Mouse (Mus musculus) 3T3-L1 (cell line): Measurements from ENCODE around the gene Grid2.

Experiments
- DNase-seq: peaks from one replicate; pipeline ENCODE4 v3.0.0-alpha.2; 2015; ENCODE audit warnings: low read depth, low spot score

The Grid2 gene

DNA sequence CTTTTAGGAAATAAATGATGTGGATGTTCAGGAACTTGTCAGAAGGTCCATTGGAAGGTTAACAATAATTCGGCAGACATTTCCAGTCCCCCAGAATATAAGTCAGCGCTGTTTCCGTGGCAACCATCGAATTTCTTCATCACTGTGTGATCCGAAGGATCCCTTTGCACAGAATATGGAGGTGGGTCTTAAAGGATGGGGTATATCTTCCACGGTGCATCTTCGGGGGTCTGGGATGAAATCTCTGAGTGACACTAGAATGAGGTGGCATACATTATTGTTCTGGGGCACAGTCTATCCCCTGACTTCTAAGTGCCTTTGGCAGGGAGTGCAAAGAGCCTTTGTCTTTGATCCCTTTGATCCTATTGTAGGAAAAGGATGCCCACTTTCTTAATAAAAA, 808.2 kb downstream of the Grid2 start:
- no peak for DNase-seq

DNA sequence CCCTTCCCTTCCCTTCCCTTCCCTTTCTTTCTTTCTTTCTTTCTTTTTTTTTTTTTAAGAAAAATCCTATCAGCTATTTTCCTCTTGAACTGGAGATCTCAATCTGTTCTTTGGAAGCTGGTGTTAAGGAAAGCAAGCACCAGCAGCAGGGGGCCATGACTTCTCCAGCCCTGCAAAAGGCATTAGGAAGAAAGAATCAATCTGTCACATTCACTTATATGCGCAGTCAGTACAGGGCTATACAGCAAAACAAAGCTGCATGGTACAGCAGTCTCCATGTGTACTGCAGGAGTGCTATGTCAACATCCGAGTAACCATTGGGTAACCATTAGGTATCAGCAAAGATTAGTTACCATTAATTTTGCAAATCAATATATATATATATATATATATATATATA, 809.0 kb downstream of the Grid2 start:
- DNase-seq, result no peak

DNA sequence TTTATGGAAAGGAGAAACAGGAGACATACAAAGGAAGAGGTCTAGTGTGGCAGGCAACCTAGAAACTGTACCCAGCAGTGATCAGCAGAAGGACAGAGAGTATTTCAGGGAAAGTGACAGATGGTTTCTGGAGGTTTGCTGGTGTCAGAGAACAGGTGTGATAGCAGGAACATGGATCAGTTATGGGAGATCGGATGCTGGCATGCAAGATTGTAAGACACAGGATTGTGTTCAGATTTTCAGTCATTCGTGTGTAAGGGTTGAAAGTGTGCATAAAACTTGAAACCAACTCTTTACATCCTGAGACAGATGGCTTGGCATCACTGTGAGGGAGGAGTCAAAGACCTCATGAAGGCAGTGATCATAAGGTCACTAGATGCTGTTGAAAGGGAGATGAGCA, 817.7 kb downstream of the Grid2 start:
- DNase-seq, result no peak

DNA sequence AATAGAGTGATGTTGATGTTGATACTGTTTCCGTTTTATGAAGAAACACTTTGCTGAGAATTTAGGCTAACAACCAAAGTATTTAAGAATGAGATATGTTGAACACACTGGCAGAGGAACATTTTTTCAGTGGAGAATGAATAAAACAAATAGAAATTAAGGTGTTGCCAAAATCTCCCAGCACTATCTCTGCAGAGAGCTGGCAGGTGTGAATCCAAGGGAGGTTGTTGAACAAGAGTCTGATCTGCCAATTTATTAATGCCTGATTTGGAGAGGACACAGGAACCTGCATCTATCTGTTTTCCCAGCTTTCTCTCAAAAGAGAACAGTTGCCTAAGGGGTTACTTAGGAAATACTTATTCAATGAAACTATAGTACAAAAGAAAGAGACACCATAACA, 822.2 kb downstream of the Grid2 start:
- no peak for DNase-seq

DNA sequence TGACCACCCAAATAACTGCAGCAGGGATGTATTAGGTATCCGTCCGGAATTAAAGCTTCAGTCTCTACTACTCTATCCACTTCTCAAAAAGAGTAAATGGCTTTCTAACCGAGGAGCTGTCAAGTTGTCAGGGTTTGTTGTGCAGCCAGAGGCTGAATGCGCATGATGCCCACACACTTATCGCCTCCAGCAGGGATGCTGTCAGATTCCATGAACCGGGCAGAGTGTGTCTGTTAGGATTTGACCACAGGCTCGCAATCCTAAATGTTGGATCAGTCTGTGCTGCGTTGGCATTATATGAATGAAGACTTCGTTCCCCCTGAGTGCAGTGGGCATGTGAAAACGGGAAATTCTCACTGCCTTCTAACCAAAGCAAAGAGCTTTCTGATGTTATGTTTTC, 843.0 kb downstream of the Grid2 start:
- DNase-seq, result no peak

DNA sequence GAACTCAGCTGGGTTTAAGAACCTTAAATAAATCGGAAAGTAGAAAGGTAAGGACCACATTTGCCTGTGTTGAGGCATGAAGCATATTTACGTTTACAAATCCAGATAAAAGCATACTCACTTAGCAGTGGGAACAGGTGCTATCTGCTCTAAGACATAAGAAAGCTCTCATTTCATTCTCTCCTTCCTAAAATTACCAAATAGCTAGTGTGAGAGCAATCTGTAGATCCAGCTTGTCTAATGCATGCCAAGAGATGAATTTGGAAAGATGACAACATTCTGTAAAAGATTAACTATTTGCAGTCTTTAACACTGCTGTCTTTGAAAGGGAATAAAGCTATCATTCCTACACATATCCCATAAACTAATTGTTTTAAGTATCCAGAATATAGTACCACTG, 858.9 kb downstream of the Grid2 start:
- no peak for DNase-seq

DNA sequence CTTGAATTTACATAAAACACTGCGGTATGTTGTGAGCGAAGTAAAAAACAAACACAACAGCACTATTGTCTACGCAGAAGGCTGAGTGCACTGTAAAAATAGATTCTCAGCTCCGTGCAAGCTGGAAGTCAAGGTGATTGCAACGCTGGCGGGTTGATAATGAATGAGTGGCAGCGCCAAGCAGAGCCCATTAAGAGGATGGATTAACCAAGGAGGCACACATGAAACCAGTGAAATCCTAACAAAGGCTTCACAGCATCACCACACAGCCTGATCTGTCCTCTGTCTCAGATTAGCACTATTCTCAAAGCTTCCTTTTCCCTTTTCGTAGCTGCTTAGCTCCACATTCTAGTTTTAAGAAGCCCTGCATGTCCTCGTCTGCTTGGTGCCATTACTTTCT, 880.6 kb downstream of the Grid2 start:
- DNase-seq, result no peak

DNA sequence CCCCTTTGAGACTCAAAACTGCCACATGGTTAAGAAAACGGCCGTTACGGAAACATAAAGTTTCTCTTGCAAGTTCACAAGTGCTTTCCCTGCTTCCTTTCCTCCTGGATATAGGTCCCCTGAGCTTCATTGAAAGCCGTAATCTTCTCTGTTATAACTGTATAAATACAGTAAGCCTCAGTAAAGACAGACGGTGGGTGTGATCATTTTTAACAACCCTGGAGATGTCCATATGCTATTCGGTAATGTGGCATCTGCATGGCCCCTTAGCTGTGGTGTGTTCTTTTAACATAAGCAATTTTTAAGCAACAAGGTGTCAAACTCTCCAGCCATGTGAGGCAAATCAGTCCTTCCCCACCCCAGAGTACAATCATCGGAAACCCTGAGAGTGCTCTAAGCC, 892.9 kb downstream of the Grid2 start:
- no peak for DNase-seq

DNA sequence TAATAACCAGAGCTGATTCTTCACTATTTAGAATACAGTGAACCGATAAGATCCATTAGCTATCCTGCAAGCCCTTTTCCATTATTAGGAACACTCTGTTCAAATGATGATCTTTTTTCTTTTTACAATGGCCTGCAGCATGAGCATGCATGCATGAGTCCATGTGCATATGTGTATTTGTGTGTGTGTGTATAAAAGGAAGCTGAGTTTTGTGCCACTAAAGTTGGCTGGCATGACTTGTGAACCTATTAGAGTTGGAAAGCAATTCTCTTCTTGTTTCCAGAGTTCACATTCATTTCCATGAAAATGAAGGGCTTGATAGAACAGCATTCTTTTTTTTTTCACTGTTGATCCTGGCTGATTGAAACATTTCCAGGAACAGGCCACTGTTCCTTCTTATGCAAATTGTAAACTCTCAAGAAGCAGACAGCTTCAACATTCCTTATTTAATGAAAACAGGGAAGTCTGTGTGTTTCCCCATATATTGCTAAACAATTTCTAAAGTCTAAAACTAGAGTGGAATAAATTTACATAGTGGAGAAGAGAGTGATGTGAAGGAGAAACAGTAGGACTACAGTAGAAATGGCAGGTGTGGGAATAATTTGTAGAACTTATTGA, 919.4 kb downstream of the Grid2 start:
- DNase-seq, result no peak

DNA sequence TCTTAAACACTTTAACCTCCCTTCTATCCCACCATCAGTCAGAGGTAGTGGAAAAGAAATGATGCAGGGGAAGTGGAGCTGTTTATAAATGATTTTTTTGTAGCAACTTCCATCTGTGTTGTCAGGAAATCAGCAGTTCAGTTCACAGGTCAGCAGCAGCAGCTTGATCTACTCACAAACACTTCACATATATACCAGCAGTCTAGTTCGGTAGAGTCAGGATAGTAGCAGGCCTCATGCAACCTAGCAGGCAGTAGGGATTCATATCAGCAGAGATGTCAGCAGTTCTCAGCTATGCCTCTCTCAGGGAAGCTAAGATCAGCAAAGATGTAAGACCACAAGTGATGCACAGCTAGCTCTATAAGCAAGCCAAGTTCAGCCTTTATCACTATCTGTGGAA, 938.0 kb downstream of the Grid2 start:
- no peak for DNase-seq

DNA sequence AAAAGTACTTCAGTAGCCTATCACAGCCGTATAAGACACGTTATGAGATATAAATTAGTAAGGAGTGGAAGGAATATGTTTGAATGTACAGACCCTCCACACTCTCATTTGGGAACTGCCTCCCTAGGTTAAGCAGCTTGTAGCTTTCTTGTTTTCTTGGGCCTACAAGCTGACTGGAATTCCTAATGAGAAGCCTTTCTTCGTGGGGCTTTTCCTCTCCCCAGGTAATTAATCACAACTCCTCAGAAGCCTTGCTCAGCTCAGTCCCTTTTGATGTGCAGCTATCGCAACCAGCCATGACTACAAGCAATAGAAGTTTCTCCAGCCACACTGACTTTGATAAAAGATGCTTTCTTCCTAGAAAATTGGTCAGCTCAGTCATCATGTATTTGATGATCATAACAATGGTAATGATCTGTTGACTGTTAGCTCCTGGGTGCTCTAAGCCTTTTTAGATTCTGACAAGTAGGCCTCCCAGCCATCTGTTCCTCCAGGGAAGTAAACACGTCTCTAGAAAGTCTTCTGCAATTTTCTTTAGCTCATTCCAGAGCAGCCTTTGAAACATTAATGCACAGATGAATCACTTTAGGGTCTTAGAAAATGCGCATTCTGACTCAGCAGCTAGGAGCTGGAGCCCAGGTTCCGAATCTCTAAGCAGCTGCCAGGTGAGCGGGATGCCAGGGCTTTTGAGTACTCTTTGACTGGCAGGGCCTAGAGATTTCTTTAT, 946.9 kb downstream of the Grid2 start:
- DNase-seq, result no peak

DNA sequence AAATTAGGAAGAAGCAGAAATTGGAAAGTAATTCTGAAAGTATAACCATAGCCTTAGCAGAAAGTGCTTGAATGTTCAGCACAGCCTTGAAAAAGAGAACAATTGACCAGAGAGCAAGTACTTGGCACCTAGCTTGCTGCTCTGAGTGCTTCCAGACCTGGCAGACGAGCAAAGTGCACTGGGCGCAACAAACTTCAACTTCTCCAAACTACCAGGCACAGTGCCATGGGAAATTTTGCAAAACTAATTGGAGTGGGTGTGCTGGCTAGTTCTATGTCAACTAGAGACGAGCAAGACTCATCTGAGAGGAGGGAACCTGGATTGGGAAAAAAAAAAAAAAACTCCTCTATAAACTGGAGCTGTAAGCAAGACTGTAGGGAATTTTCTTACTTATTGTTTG, 980.7 kb downstream of the Grid2 start:
- no peak for DNase-seq

DNA sequence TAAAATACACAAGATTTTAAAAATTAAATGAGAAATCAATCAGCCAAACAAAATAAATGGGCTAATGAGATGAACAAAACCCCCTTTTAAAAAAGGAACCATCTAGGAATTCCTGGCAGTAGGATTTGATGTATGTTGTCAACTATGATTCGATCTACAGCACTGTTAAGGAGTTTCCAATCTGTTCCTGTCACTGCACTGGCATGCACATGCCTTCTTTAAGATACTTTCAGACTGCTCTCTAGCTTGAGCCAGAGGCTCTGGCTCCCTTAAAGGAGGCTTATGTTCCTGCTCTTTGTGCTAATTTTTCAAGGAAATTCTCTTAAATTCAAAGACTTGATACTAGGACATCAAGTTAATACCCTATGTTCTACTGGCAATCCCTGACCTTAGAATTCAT, 984.9 kb downstream of the Grid2 start:
- no peak for DNase-seq

DNA sequence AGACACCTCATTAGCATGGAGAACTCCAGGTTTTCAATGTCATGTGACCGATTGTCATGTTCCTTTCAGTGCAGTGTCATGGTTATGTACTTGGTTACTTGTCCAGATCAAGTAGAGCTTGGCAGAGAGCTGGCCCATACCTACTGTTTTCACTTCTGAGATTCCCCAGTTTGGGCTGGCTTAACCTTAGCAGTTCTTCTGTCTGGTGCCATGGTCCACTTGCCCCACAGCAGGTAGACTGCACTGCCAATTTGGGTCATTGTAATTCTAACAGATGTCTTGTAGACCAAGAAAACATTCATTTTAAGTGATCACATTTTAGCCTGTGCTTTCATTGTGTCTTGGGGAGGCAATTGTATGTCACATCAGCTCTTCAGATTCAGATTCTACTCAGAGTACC, 990.3 kb downstream of the Grid2 start:
- no peak for DNase-seq

DNA sequence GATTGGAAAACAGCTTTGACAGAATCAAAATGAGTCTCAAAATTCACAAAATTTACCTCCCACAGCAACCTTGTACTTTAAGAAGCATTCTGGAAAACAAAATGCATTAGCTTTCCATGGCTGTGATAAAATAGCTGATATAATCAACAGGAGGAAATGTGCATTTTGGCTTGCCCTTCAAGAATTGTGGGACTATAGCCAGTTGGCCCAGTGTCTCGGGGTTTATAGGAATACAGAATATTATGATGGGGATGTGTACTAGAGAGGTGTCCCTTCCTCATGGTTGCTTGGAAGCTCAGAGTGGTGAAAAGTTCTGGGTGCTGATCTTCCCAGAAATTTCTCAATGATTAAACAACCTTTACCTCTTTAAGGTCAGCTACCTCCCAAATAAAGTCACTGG, 995.4 kb downstream of the Grid2 start:
- DNase-seq, result no peak

DNA sequence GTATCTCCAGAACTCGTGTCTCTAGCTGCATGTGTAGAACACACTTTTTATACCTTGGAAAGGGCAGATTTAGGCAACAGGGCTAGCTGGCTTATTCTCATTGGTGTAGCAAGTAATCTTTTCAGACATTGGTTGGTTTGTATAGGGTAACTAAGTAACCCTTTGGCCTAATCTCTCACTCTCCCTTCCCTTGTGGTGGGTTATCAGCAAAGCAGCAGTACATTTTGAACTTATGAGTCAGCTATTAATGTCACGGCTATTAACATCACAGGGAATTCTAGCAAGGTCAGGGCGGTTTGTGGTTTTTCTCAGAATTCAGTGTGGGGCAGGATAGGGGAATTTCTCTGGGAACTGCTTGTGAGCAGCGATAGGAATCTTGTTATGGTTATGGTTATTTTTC, 1007.8 kb downstream of the Grid2 start:
- peak; percentile 17 for DNase-seq

DNA sequence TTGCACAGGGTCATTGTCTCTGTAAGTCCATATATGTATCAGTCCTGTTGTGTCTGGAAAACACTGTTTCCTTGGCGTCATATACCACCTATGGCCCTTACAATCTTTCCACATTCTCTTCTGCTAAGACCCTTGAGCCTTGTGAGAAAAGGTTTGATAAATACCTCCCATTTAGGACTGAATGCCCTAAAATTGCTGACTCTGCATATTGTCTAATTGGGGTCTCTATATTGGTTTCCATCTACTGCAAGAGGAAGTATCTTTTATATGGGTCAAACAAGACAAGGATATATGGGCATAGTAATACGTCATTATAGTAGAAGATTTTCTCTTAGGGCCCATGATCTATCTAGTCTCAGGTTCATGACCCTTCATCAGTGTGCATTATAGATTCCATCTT, 1008.5 kb downstream of the Grid2 start:
- no peak for DNase-seq

DNA sequence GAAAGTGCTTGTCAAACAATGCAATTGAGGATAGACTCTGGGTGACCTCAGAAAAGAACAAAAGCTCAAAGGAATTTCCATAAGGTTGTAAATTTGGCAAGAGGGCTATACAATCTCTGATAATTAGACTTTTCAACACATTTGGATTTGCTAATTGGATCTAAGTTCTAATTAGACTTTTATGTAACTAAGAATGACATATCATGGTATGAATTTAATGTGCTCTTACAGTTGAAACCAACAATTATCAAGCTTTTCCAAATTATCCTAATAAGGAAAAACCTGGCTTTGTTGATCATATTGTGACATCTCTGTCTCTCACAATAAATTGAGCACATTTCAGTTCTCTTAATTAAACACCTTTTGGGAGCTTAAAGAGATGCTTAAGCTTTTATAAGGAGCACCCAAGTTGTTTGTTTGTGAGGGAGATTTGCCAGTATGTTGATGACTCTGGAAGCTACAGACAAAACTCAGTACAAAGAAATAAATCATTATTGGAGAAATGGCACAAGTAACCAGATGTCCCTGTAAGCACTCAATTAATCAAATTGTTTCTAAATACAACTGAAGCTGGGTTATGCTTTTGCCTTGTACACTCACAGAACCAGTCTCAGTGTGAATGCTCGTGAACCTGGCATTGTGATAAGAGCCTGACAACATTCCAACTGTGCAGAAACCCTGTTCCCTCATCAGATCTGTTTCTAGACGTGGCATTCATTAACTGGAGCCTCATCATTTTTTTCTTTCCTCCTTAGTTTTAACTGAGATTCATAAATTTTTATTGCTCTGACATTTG, 1018.8 kb downstream of the Grid2 start:
- DNase-seq, result no peak

DNA sequence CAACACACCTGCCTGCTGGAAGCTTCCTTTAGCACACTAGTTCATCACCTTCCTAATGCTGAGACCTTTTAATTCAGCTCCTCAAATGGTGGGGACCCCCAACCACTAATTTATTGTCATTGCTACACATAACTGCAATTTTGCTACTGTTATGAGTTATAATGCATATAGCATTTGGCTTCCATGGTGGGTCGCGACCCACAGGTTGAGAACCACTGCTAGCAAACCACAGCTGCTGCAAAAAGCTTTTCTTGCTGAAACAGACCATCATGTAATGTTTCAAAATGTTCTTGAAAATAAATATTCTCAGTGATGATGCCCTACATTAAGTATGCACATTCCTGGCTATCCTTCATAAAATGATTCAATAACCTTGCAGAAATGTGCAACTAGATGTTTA, 1024.3 kb downstream of the Grid2 start:
- no peak for DNase-seq

DNA sequence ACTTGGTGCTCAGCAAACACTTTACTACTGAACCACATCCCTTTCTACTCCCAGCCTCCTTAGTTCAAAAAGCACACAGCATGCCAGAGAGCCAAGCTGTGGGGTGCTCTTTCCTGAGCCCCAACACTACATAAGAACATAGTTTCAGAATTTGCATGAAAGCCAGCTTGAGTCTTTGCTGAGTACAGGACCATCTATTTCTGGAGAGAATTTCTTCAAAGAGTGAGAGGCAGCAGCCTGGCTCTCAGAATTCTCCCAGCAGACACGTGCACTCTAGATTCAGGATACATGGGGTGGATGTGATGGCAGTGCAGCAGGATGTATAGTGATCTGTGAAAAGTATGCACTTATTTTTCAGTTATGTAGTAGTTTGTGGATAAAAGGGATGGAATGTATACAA, 1038.1 kb downstream of the Grid2 start:
- no peak for DNase-seq

DNA sequence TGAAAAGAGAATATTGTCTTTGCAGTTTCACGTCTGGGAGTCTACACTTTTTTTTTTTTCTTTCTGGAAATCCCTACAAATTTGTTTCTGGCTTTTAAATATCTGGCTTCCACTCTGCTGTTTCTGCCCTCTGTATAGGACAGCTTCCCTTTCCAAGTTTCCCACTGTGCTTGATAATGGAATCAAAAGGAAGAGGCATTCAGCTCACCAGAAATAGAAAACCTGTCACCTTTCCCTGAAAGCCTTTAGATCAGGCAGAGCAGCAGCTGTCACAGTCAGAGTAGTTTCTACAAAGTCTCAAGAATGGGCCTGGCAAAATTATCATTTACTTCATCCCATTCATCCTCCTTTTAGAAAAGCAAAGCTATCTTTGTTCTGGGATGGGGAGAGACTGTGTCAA, 1042.0 kb downstream of the Grid2 start:
- DNase-seq, result no peak

DNA sequence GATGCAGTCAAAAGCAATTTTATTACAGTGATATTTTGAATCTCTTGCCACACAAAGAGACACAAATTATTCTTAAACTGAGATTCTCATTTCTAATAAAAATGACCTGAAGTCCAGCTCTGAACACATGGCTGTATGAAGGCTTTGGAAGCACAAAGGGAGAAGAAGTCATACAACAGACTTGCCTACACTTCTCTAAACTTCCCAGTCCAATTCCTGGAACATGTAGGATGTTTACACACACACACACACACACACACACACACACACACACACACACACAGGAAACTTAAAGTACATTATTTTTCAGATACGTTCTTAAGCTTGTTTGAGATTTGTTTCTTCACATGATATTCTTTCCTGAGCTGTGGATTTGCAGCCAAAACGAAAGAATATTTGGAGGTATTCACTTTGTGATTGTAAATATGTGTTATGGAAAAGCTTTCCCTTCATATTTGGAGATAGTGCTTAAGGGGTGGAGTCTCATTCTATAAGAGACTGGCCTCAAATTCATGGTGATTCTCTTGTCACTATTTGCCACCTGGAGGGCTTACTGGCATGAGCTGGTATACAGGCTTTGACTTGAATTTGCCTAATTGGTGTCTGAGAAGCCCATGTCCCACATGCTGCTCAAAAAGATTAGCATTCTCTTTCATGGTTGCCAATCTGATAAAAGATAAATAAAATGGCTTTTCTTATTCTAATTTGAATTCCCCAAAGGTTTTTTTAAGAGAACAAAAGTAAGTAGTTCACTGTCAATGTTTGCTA, 1049.2 kb downstream of the Grid2 start:
- DNase-seq, result no peak
